Mouse (Mus musculus) urinary bladder, adult 18-20 months (tissue): ENCODE measurements around the gene Rimkla.

Source experiments
- DNase-seq, 2 experiments: peaks; one replicate each; pipeline ENCODE4 v3.0.0; 2022; ENCODE audit warnings: low spot score in 2 of 2, mixed read lengths in 2 of 2

Rimkla gene

DNA sequence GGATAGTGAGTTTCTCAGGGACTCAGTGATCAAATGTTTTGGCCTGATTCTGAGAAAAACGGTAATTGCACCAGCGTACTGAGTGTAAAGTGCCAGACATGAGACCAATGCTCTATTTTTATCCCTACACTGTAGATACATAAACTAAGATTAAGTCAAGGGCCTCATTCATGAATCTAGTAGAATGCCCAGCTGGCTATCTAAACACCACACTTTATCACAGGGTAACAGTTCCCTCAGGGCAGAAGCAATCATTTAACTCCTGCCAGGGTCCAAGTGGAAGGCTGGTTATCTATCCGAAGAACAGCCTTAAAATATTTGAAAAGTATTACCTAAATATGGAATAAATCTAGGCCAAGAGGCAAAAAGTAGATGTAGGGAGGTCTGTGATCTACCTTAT, 74.5 kb downstream of the Rimkla start:
- DNase-seq = no peak

DNA sequence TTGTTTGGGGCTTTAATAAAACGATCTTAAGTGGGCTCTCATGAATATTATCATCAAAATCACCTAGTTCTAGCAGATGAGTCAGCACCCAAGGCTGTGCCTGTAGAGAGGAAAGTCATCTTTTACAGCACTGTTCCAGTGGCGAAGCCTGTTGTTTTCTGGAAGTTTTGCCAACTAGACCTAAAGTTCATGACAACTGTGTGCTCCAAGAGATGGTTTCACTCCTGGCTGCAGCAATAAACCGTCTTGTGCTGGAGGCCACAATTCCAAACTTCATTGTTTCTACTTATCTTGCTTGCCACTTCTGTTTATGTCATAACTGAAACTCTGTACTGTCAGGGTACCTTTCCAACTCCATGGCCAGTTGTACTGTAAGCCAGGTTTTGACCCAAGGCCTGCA, 75.2 kb downstream of the Rimkla start:
- DNase-seq = no peak
